Mouse (Mus musculus): ENCODE data around the gene Sugp1. TPM values are rescaled to one million over a fixed set of nuclear protein-coding genes. Genes with fewer than 3 reads are reported as not detected.
"Not testable (repeated sequence)": the region's sequence is repeated elsewhere in the genome, so short reads cannot be mapped to it uniquely, and the experiment has no call there.

Sugp1 gene
- 27.7 and 31.5 TPM in 2 replicates for total RNA-seq (2017)

- peak; percentile 95 for ATAC-seq (replicated peaks; ENCODE audit: low read depth, poor library complexity, severe bottlenecking)
Measured at GRCm38 (mm10) chr8:70042583-70043455, at the start of gene Sugp1, which contains the start of gene Mau2. Gene Sugp1 (plus strand): TSS chr8:70042813. Gene Mau2 (minus strand): TSS chr8:70042734.

GRCm38 (mm10) chr8:69995422-69995775, 47.2 kb upstream of the Sugp1 start:
- no peak for ATAC-seq (replicated peaks; ENCODE audit: low read depth, poor library complexity, severe bottlenecking)

- ATAC-seq (replicated peaks; ENCODE audit: low read depth, poor library complexity, severe bottlenecking): peak; percentile 92
Measured at GRCm38 (mm10) chr8:69995776-69996588, 46.6 kb upstream of the Sugp1 start, which contains the start of gene Gatad2a. Gene Gatad2a (minus strand): TSS chr8:69996384.

- ATAC-seq (replicated peaks; ENCODE audit: low read depth, poor library complexity, severe bottlenecking): no peak
Measured at GRCm38 (mm10) chr8:69996589-69997285, 45.9 kb upstream of the Sugp1 start.

GRCm38 (mm10) chr8:69998706-69999105, 43.9 kb upstream of the Sugp1 start:
- no peak for ATAC-seq (replicated peaks; ENCODE audit: low read depth, poor library complexity, severe bottlenecking)

- ATAC-seq (replicated peaks; ENCODE audit: low read depth, poor library complexity, severe bottlenecking): no peak
Measured at GRCm38 (mm10) chr8:69999236-69999635, 43.4 kb upstream of the Sugp1 start.

GRCm38 (mm10) chr8:70000226-70000625, 42.4 kb upstream of the Sugp1 start:
- ATAC-seq (replicated peaks; ENCODE audit: low read depth, poor library complexity, severe bottlenecking): no peak

- peak; percentile 84 for ATAC-seq (replicated peaks; ENCODE audit: low read depth, poor library complexity, severe bottlenecking)
Measured at GRCm38 (mm10) chr8:70001176-70001891, 41.3 kb upstream of the Sugp1 start.

GRCm38 (mm10) chr8:70001892-70002191, 40.8 kb upstream of the Sugp1 start:
- ATAC-seq (replicated peaks; ENCODE audit: low read depth, poor library complexity, severe bottlenecking): not testable (repeated sequence)

GRCm38 (mm10) chr8:70003204-70003657, 39.4 kb upstream of the Sugp1 start:
- 0 out of 2 replicates have a peak, but pooled peaks have one; percentile 3 for ATAC-seq (replicated peaks; ENCODE audit: low read depth, poor library complexity, severe bottlenecking)

GRCm38 (mm10) chr8:70004345-70004744, 38.3 kb upstream of the Sugp1 start:
- ATAC-seq (replicated peaks; ENCODE audit: low read depth, poor library complexity, severe bottlenecking): no peak

- ATAC-seq (replicated peaks; ENCODE audit: low read depth, poor library complexity, severe bottlenecking): no peak
Measured at GRCm38 (mm10) chr8:70005178-70005577, 37.4 kb upstream of the Sugp1 start.

GRCm38 (mm10) chr8:70010796-70011195, 31.8 kb upstream of the Sugp1 start:
- ATAC-seq (replicated peaks; ENCODE audit: low read depth, poor library complexity, severe bottlenecking): not testable (repeated sequence)

GRCm38 (mm10) chr8:70012350-70012749, 30.3 kb upstream of the Sugp1 start:
- no peak for ATAC-seq (replicated peaks; ENCODE audit: low read depth, poor library complexity, severe bottlenecking)

- no peak for ATAC-seq (replicated peaks; ENCODE audit: low read depth, poor library complexity, severe bottlenecking)
Measured at GRCm38 (mm10) chr8:70012763-70013162, 29.9 kb upstream of the Sugp1 start.

GRCm38 (mm10) chr8:70015017-70015416, 27.6 kb upstream of the Sugp1 start:
- no peak for ATAC-seq (replicated peaks; ENCODE audit: low read depth, poor library complexity, severe bottlenecking)

GRCm38 (mm10) chr8:70023596-70023995, 19.0 kb upstream of the Sugp1 start:
- no peak for ATAC-seq (replicated peaks; ENCODE audit: low read depth, poor library complexity, severe bottlenecking)

GRCm38 (mm10) chr8:70026151-70026550, 16.5 kb upstream of the Sugp1 start:
- no peak for ATAC-seq (replicated peaks; ENCODE audit: low read depth, poor library complexity, severe bottlenecking)

- ATAC-seq (replicated peaks; ENCODE audit: low read depth, poor library complexity, severe bottlenecking): no peak
Measured at GRCm38 (mm10) chr8:70030255-70030654, 12.4 kb upstream of the Sugp1 start.

- ATAC-seq (replicated peaks; ENCODE audit: low read depth, poor library complexity, severe bottlenecking): no peak
Measured at GRCm38 (mm10) chr8:70037994-70038393, 4.6 kb upstream of the Sugp1 start.
